Mouse (Mus musculus): ENCODE data around the gene N4bp1. TPM values are rescaled to one million over a fixed set of nuclear protein-coding genes. Genes with fewer than 3 reads are reported as not detected.

Gene N4bp1
- total RNA-seq, 2 experiments from 2014 or later: 44.1 to 47.3 TPM

- no peak for DNase-seq (ENCODE audit: low spot score in 2 of 2)
These were observed 22.8 kb downstream of the N4bp1 start for GRCm38 (mm10) chr8:86862155-86862816.

- DNase-seq (ENCODE audit: low spot score in 2 of 2): no peak
These were observed 23.5 kb downstream of the N4bp1 start for GRCm38 (mm10) chr8:86861516-86861915.

- no peak for DNase-seq (ENCODE audit: low spot score in 2 of 2)
These were observed 28.8 kb downstream of the N4bp1 start for GRCm38 (mm10) chr8:86856248-86856647.

- no peak for DNase-seq (ENCODE audit: low spot score in 2 of 2)
These were observed 30.4 kb downstream of the N4bp1 start for GRCm38 (mm10) chr8:86854686-86855085.

GRCm38 (mm10) chr8:86853989-86854373 lies 31.1 kb downstream of the N4bp1 start:
- DNase-seq (ENCODE audit: low spot score in 2 of 2): no peak

- DNase-seq (ENCODE audit: low spot score in 2 of 2): no peak
These were observed 31.6 kb downstream of the N4bp1 start for GRCm38 (mm10) chr8:86853266-86853988.

GRCm38 (mm10) chr8:86852491-86852890 lies 32.6 kb downstream of the N4bp1 start:
- DNase-seq (ENCODE audit: low spot score in 2 of 2): no peak

GRCm38 (mm10) chr8:86848876-86849275 lies 36.2 kb downstream of the N4bp1 start:
- no peak for DNase-seq (ENCODE audit: low spot score in 2 of 2)

- no peak for DNase-seq (ENCODE audit: low spot score in 2 of 2)
These were observed 36.7 kb downstream of the N4bp1 start for GRCm38 (mm10) chr8:86848401-86848800.

GRCm38 (mm10) chr8:86847091-86847490 lies 38.0 kb downstream of the N4bp1 start:
- no peak for DNase-seq (ENCODE audit: low spot score in 2 of 2)

GRCm38 (mm10) chr8:86845875-86846274 lies 39.2 kb downstream of the N4bp1 start:
- DNase-seq (ENCODE audit: low spot score in 2 of 2): no peak

GRCm38 (mm10) chr8:86844856-86845255 lies 40.2 kb downstream of the N4bp1 start:
- DNase-seq (ENCODE audit: low spot score in 2 of 2): no peak

- no peak for DNase-seq (ENCODE audit: low spot score in 2 of 2)
These were observed 41.2 kb downstream of the N4bp1 start for GRCm38 (mm10) chr8:86843896-86844295.

- DNase-seq (ENCODE audit: low spot score in 2 of 2): no peak
These were observed 43.3 kb downstream of the N4bp1 start for GRCm38 (mm10) chr8:86841556-86842309.

- no peak for DNase-seq (ENCODE audit: low spot score in 2 of 2)
These were observed 44.9 kb downstream of the N4bp1 start for GRCm38 (mm10) chr8:86840120-86840693.

- DNase-seq (ENCODE audit: low spot score in 2 of 2): no peak
These were observed 46.2 kb downstream of the N4bp1 start for GRCm38 (mm10) chr8:86838707-86839438.

GRCm38 (mm10) chr8:86837234-86837633 lies 47.8 kb downstream of the N4bp1 start:
- no peak for DNase-seq (ENCODE audit: low spot score in 2 of 2)

GRCm38 (mm10) chr8:86835881-86836280 lies 49.2 kb downstream of the N4bp1 start:
- no peak for DNase-seq (ENCODE audit: low spot score in 2 of 2)

- DNase-seq (ENCODE audit: low spot score in 2 of 2): no peak
These were observed 50.4 kb downstream of the N4bp1 start for GRCm38 (mm10) chr8:86834496-86835260.

- no peak for DNase-seq (ENCODE audit: low spot score in 2 of 2)
These were observed 51.1 kb downstream of the N4bp1 start for GRCm38 (mm10) chr8:86833937-86834336.
